Mouse (Mus musculus) embryonic fibroblast, embryonic 13.5 days (primary cell): ENCODE measurements at regions not wholly inside any gene's neighbourhood (a gene's known extent, or its start where the extent isn't known, plus 50 kb on each side); places are given as distances from the start of the nearest gene placed in this dataset.

Experiments used
- CTCF ChIP-seq: IDR thresholded peaks from 2 replicates; pipeline ENCODE4 v1.5.1; 2011; ENCODE audit warnings: mild to moderate bottlenecking, control low read depth, low read length, moderate library complexity, borderline replicate concordance; ENCODE audit not compliant: insufficient read depth
- POLR2A ChIP-seq: IDR thresholded peaks from 2 replicates; pipeline ENCODE4 v1.6.1; 2011; ENCODE audit warnings: low read depth, mild to moderate bottlenecking, control low read depth, low read length, moderate library complexity

- TF ChIP-seq CTCF (no peak), POLR2A (no peak)
Observed at GRCm38 (mm10) chr2:10839976-10840375, 331.9 kb upstream of the Prkcq start.
